Mouse (Mus musculus) stomach, postnatal 0 days (tissue): ENCODE measurements at regions not wholly inside any gene's neighbourhood (a gene's known extent, or its start where the extent isn't known, plus 50 kb on each side); places are given as distances from the start of the nearest gene placed in this dataset.

ENCODE experiments used
- CTCF ChIP-seq: IDR thresholded peaks from 2 replicates; pipeline ENCODE4 v1.5.1; 2016; ENCODE audit warnings: antibody characterized with exemption, low read depth, mild to moderate bottlenecking, moderate library complexity
- EP300 ChIP-seq: optimal IDR thresholded peaks from 2 replicates; pipeline ENCODE3; 2016; ENCODE audit warnings: antibody characterized with exemption

GRCm38 (mm10) chr8:90151477-90151876 is 196.7 kb downstream of the Tox3 start:
- no peak for TF ChIP-seq CTCF
- TF ChIP-seq EP300: no peak
